Mouse (Mus musculus): Measurements from ENCODE around the gene Tnr. TPM values are rescaled to one million over a fixed set of nuclear protein-coding genes. Genes with fewer than 3 reads are reported as not detected.

Gene Tnr
- total RNA-seq (2021) = under 1 TPM in 1 of 2 experiments, not detected in 1; 0.19 TPM
- long read RNA-seq, experiment 1 = 0 reads
- long read RNA-seq, experiment 2 = 0 reads

GRCm38 (mm10) chr1:159523578-159523977, at the start of gene Tnr:
TSS of gene Tnr (plus strand) at chr1:159523769.
- no peak for DNase-seq

- no peak for DNase-seq
Observed at GRCm38 (mm10) chr1:159489853-159490435, 33.6 kb upstream of the Tnr start.

GRCm38 (mm10) chr1:159492536-159492935, 31.0 kb upstream of the Tnr start:
- no peak for DNase-seq

- DNase-seq = no peak
Observed at GRCm38 (mm10) chr1:159493720-159494499, 29.7 kb upstream of the Tnr start.

GRCm38 (mm10) chr1:159498236-159498635, 25.3 kb upstream of the Tnr start:
- DNase-seq = no peak

GRCm38 (mm10) chr1:159499806-159500460, 23.6 kb upstream of the Tnr start:
- no peak for DNase-seq

- no peak for DNase-seq
Observed at GRCm38 (mm10) chr1:159501911-159502310, 21.7 kb upstream of the Tnr start.

- no peak for DNase-seq
Observed at GRCm38 (mm10) chr1:159510667-159511066, 12.9 kb upstream of the Tnr start.

- no peak for DNase-seq
Observed at GRCm38 (mm10) chr1:159517647-159518046, 5.9 kb upstream of the Tnr start.

GRCm38 (mm10) chr1:159519206-159519605, 4.4 kb upstream of the Tnr start:
- no peak for DNase-seq

GRCm38 (mm10) chr1:159523069-159523468, 500 bp upstream of the Tnr start:
- DNase-seq = no peak

GRCm38 (mm10) chr1:159524051-159524549, 531 bp downstream of the Tnr start:
- DNase-seq = no peak

- DNase-seq = no peak
Observed at GRCm38 (mm10) chr1:159532841-159533569, 9.4 kb downstream of the Tnr start.

- DNase-seq = no peak
Observed at GRCm38 (mm10) chr1:159535582-159535981, 12.0 kb downstream of the Tnr start.

GRCm38 (mm10) chr1:159537541-159537940, 14.0 kb downstream of the Tnr start:
- no peak for DNase-seq

GRCm38 (mm10) chr1:159538076-159538475, 14.5 kb downstream of the Tnr start:
- DNase-seq = no peak

- no peak for DNase-seq
Observed at GRCm38 (mm10) chr1:159545470-159546145, 22.0 kb downstream of the Tnr start.

GRCm38 (mm10) chr1:159551036-159551435, 27.5 kb downstream of the Tnr start:
- no peak for DNase-seq

- DNase-seq = no peak
Observed at GRCm38 (mm10) chr1:159551591-159552442, 28.2 kb downstream of the Tnr start.

GRCm38 (mm10) chr1:159561616-159562015, 38.0 kb downstream of the Tnr start:
- no peak for DNase-seq

- DNase-seq = no peak
Observed at GRCm38 (mm10) chr1:159565129-159565528, 41.6 kb downstream of the Tnr start.
